Mouse (Mus musculus) spleen, embryonic (tissue): Measurements from ENCODE around the gene Mark2.
"Not testable (repeated sequence)": the region's sequence is repeated elsewhere in the genome, so short reads cannot be mapped to it uniquely, and the experiment has no call there.

ENCODE experiments used
- CTCF ChIA-PET: fragments of 350-600 bp; sonication (Branson Sonifier 250); formaldehyde crosslinking; loops from one replicate; lab custom pipeline; 2022; lab: Charles Lee

Gene Mark2

GRCm38 (mm10) chr19:7341512-7342397 lies at the start of gene Mark2:
Mark2 (minus strand) TSS chr19:7341860.
- CTCF ChIA-PET, result interaction anchor here (1.0 kb wide), 1 partner anchor 32 kb away, joined by 3 read pairs; no protein-coding TSS in a partner anchor

- CTCF ChIA-PET, result no interaction called here
Observed at GRCm38 (mm10) chr19:7388488-7388887, 46.8 kb upstream of the Mark2 start.

GRCm38 (mm10) chr19:7386042-7386441 lies 44.4 kb upstream of the Mark2 start:
- CTCF ChIA-PET, result no interaction called here

- CTCF ChIA-PET, result interaction anchor here (0.6 kb wide), 1 partner anchor 40 kb away, joined by 3 read pairs; no protein-coding TSS in a partner anchor
Observed at GRCm38 (mm10) chr19:7382903-7383865, 41.5 kb upstream of the Mark2 start, which contains the start of gene Spindoc. Spindoc (minus strand) TSS chr19:7382994.

- CTCF ChIA-PET, result interaction anchor here (0.6 to 0.7 kb wide), 2 partner anchors 39 to 43 kb away, joined by 3 read pairs; no protein-coding TSS in a partner anchor
Observed at GRCm38 (mm10) chr19:7382248-7382902, 40.7 kb upstream of the Mark2 start.

GRCm38 (mm10) chr19:7381906-7382247 lies 40.2 kb upstream of the Mark2 start:
- CTCF ChIA-PET, result interaction anchor here (0.7 kb wide), 1 partner anchor 43 kb away, joined by 3 read pairs; no protein-coding TSS in a partner anchor

- CTCF ChIA-PET, result no interaction called here
Observed at GRCm38 (mm10) chr19:7377639-7378038, 36.0 kb upstream of the Mark2 start.

GRCm38 (mm10) chr19:7374491-7374890 lies 32.8 kb upstream of the Mark2 start:
- CTCF ChIA-PET, result no interaction called here

- CTCF ChIA-PET, result not testable (repeated sequence)
Observed at GRCm38 (mm10) chr19:7369469-7369868, 27.8 kb upstream of the Mark2 start.

- CTCF ChIA-PET, result no interaction called here
Observed at GRCm38 (mm10) chr19:7353636-7354035, 12.0 kb upstream of the Mark2 start.

GRCm38 (mm10) chr19:7352809-7353495 lies 11.3 kb upstream of the Mark2 start:
- CTCF ChIA-PET, result interaction anchor here (0.5 kb wide), 1 partner anchor 85 kb away, joined by 3 read pairs; no protein-coding TSS in a partner anchor

- CTCF ChIA-PET, result no interaction called here
Observed at GRCm38 (mm10) chr19:7349993-7350392, 8.3 kb upstream of the Mark2 start.

- CTCF ChIA-PET, result interaction anchor here (0.6 kb wide), 2 partner anchors 73 to 356 kb away, joined by 3 to 5 read pairs; no protein-coding TSS in a partner anchor
Observed at GRCm38 (mm10) chr19:7345235-7345755, 3.6 kb upstream of the Mark2 start.

- CTCF ChIA-PET, result interaction anchor here (0.7 kb wide), 1 partner anchor 39 kb away, joined by 3 read pairs; no protein-coding TSS in a partner anchor
Observed at GRCm38 (mm10) chr19:7342646-7343045, 986 bp upstream of the Mark2 start.

- CTCF ChIA-PET, result interaction anchor here (0.9 to 1.0 kb wide), 2 partner anchors 31 to 48 kb away, joined by 3 to 4 read pairs; no protein-coding TSS in a partner anchor
Observed at GRCm38 (mm10) chr19:7340780-7341475, 732 bp downstream of the Mark2 start.

- CTCF ChIA-PET, result interaction anchor here (0.9 to 1.0 kb wide), 2 partner anchors 31 to 47 kb away, joined by 3 to 4 read pairs; no protein-coding TSS in a partner anchor
Observed at GRCm38 (mm10) chr19:7340371-7340779, 1.3 kb downstream of the Mark2 start.

GRCm38 (mm10) chr19:7339867-7340266 lies 1.8 kb downstream of the Mark2 start:
- CTCF ChIA-PET, result interaction anchor here (0.9 kb wide), 1 partner anchor 47 kb away, joined by 4 read pairs; no protein-coding TSS in a partner anchor

GRCm38 (mm10) chr19:7339026-7339425 lies 2.6 kb downstream of the Mark2 start:
- CTCF ChIA-PET, result interaction anchor here (0.5 kb wide), 2 partner anchors 43 to 469 kb away, joined by 3 to 5 read pairs; no protein-coding TSS in a partner anchor

GRCm38 (mm10) chr19:7337781-7338342 lies 3.8 kb downstream of the Mark2 start:
- CTCF ChIA-PET, result no interaction called here
